Mouse (Mus musculus) large intestine, adult 2 months (tissue): Measurements from ENCODE around the gene Olfr692. TPM values are rescaled to one million over a fixed set of nuclear protein-coding genes. Genes with fewer than 3 reads are reported as not detected.
"Not testable (repeated sequence)": the region's sequence is repeated elsewhere in the genome, so short reads cannot be mapped to it uniquely, and the experiment has no call there.

Source experiments
- DNase-seq: peaks from one replicate; pipeline ENCODE4 v3.0.0-alpha.2; 2012; ENCODE audit warnings: low read depth, low spot score
- WGBS: fragments of 180-500 bp; shearing (Covaris S2); methylation state at CpG from one replicate; pipeline ENCODE4 v1.1.7; 2018; 5-methylcytosine and 5-hydroxymethylcytosine counted together
- polyA plus RNA-seq: library from polyadenylated mRNA; depleted of rRNA; stranded (reverse); fragments of >200 nt; gene quantifications from 2 replicates; pipeline ENCODE4 v1.2.3, GENCODE M21; 2012; rRNA removed

The Olfr692 gene
- not detected in 2 replicates for polyA plus RNA-seq

- no peak for DNase-seq
These were observed at the start of gene Olfr692 for GRCm38 (mm10) chr7:105367930-105368329. TSS of gene Olfr692 (plus strand) at chr7:105368230.

GRCm38 (mm10) chr7:105325302-105325701 lies 42.7 kb upstream of the Olfr692 start:
- no peak for DNase-seq
- 68% methylated on average over 2 of the region's 2 CpGs for WGBS

More at GRCm38 (mm10) chr7:105367930-105368329, at the start of gene Olfr692:
- WGBS, result 100% methylated on average over 1 of the region's 1 CpGs

- DNase-seq, result no peak
- WGBS, result 87% methylated on average over 1 of the region's 1 CpGs
These were observed 34.0 kb upstream of the Olfr692 start, which contains the start of gene Olfr690 for GRCm38 (mm10) chr7:105334004-105334403. TSS of gene Olfr690 (minus strand) at chr7:105334104.

- WGBS, result 43% methylated on average over 1 of the region's 1 CpGs
- no peak for DNase-seq
These were observed 25.9 kb upstream of the Olfr692 start, which contains the start of gene Olfr691 for GRCm38 (mm10) chr7:105342170-105342569. TSS of gene Olfr691 (minus strand) at chr7:105342270.

- DNase-seq, result no peak
These were observed 25.3 kb upstream of the Olfr692 start for GRCm38 (mm10) chr7:105342752-105343151.

GRCm38 (mm10) chr7:105356064-105356463 lies 12.0 kb upstream of the Olfr692 start:
- DNase-seq, result not testable (repeated sequence)
- WGBS, result no CpG with 5 or more reads among the region's 5 CpGs

More at GRCm38 (mm10) chr7:105342752-105343151, 25.3 kb upstream of the Olfr692 start:
- 71% methylated on average over 2 of the region's 2 CpGs for WGBS

- WGBS, result 98% methylated on average over 1 of the region's 2 CpGs
- DNase-seq, result not testable (repeated sequence)
These were observed 11.5 kb upstream of the Olfr692 start for GRCm38 (mm10) chr7:105356487-105356886.

- no peak for DNase-seq
- WGBS, result 68% methylated on average over 2 of the region's 2 CpGs
These were observed 6.3 kb upstream of the Olfr692 start for GRCm38 (mm10) chr7:105361713-105362112.

GRCm38 (mm10) chr7:105367268-105367667 lies 762 bp upstream of the Olfr692 start:
- no peak for DNase-seq
- WGBS, result 85% methylated on average over 5 of the region's 5 CpGs

- DNase-seq, result no peak
- 86% methylated on average over 4 of the region's 4 CpGs for WGBS
These were observed 491 bp downstream of the Olfr692 start for GRCm38 (mm10) chr7:105368521-105368920.

GRCm38 (mm10) chr7:105372912-105373311 lies 4.9 kb downstream of the Olfr692 start:
- 67% methylated on average over 1 of the region's 1 CpGs for WGBS
- DNase-seq, result no peak

- DNase-seq, result no peak
- WGBS, result 67% methylated on average over 4 of the region's 4 CpGs
These were observed 5.5 kb downstream of the Olfr692 start for GRCm38 (mm10) chr7:105373509-105373908.

GRCm38 (mm10) chr7:105373976-105374375 lies 5.9 kb downstream of the Olfr692 start:
- DNase-seq, result no peak
- WGBS, result 96% methylated on average over 3 of the region's 3 CpGs

GRCm38 (mm10) chr7:105374866-105375265 lies 6.8 kb downstream of the Olfr692 start, which contains the start of gene Gm5901:
TSS of gene Gm5901 (plus strand) at chr7:105375038.
- no peak for DNase-seq
- 100% methylated on average over 1 of the region's 1 CpGs for WGBS

- no peak for DNase-seq
- 89% methylated on average over 3 of the region's 3 CpGs for WGBS
These were observed 12.3 kb downstream of the Olfr692 start for GRCm38 (mm10) chr7:105380329-105380728.

GRCm38 (mm10) chr7:105387696-105388095 lies 19.7 kb downstream of the Olfr692 start:
- 88% methylated on average over 2 of the region's 2 CpGs for WGBS
- DNase-seq, result no peak

- 78% methylated on average over 2 of the region's 2 CpGs for WGBS
- DNase-seq, result no peak
These were observed 22.2 kb downstream of the Olfr692 start for GRCm38 (mm10) chr7:105390236-105390635.

GRCm38 (mm10) chr7:105394606-105395005 lies 26.6 kb downstream of the Olfr692 start:
- WGBS, result 45% methylated on average over 1 of the region's 1 CpGs
- no peak for DNase-seq

GRCm38 (mm10) chr7:105395131-105395820 lies 27.2 kb downstream of the Olfr692 start:
- DNase-seq, result peak; percentile 64

GRCm38 (mm10) chr7:105396126-105396525 lies 28.1 kb downstream of the Olfr692 start:
- no peak for DNase-seq
